Comparison of ENCODE assay signal across 41 mouse cellular contexts in the genomic region with DNA sequence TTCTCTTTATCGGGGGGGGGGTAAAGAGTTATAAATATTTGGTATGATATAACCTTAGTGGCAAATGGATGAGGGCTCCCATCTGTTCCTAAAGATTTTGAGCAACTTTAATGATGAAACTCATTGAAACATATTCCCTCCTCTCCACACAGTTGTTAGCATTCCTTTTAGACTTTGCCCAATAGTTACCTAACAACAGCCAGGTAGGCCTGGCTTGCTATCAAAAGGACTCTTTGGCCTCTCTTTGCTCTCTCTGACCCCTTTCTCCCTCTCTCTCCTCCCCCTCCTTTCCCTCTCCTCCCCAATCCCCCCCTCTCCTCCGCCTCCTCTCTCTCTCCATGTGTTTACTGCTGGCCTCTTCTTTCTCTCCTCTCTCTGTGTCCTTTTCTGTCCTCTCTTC. TPM values are rescaled to one million over a fixed set of nuclear protein-coding genes. Genes with fewer than 3 reads are reported as not detected.
"Had no signal": no experiment of that assay in that cellular context is flagged by ENCODE, and none has a peak within 500 bp of the region (broad histone marks: within the 10 kb centered on the region; RNA-seq: fewer than 3 reads in every experiment).

No protein-coding gene starts in this region.

- H3K4me2 ChIP-seq: forebrain, embryonic 15.5 days; heart, embryonic 12.5 days; hindbrain, embryonic 13.5 days; hindbrain, embryonic 15.5 days; kidney, embryonic 15.5 days had no signal

- H3K4me1 ChIP-seq: forebrain, embryonic 15.5 days; heart, embryonic 10.5 days; heart, embryonic 12.5 days; kidney, embryonic 15.5 days had no signal

- H3K27ac ChIP-seq: forebrain, embryonic 15.5 days; heart, embryonic 10.5 days; hindbrain, embryonic 13.5 days; hindbrain, embryonic 15.5 days; hindbrain, postnatal 0 days; kidney, embryonic 15.5 days; kidney, postnatal 0 days had no signal

- H3K36me3 ChIP-seq: forebrain, embryonic 15.5 days; heart, embryonic 10.5 days; heart, embryonic 12.5 days; hindbrain, embryonic 13.5 days; hindbrain, embryonic 15.5 days; kidney, embryonic 15.5 days had no signal

- DNase-seq: forebrain, postnatal 0 days; gastrocnemius, postnatal 14 days; gastrocnemius, postnatal 36 days; heart, adult 18-20 months; heart, postnatal 10 days; heart, postnatal 36 days; kidney, adult 11 months; kidney, adult 2 months; kidney, adult 9 months; kidney, postnatal 14 days; kidney, postnatal 36 days; layer of hippocampus, adult 9-11 months; layer of hippocampus, postnatal 36 days; left cerebral cortex, postnatal 4 days had no signal

- H3K4me3 ChIP-seq: forebrain, embryonic 15.5 days; heart, embryonic 10.5 days; heart, embryonic 12.5 days; hindbrain, embryonic 13.5 days; hindbrain, embryonic 15.5 days; kidney, embryonic 15.5 days had no signal

- H3K9ac ChIP-seq: forebrain, embryonic 15.5 days; forebrain, postnatal 0 days; heart, embryonic 12.5 days; hindbrain, embryonic 13.5 days; hindbrain, embryonic 15.5 days; kidney, embryonic 15.5 days had no signal

- ATAC-seq: forebrain, embryonic 15.5 days; forebrain, postnatal 0 days; hindbrain, postnatal 0 days; intestine, embryonic 16.5 days had no signal

- H3K9me3 ChIP-seq: forebrain, embryonic 15.5 days; heart, embryonic 10.5 days; heart, embryonic 12.5 days; hindbrain, embryonic 13.5 days; hindbrain, embryonic 15.5 days; kidney, embryonic 15.5 days had no signal

- H3K27me3 ChIP-seq: forebrain, embryonic 15.5 days; hindbrain, embryonic 13.5 days; hindbrain, embryonic 15.5 days; kidney, embryonic 15.5 days had no signal

RNA-seq across cellular contexts. Expression of gene Krt25, which starts 8.2 kb away (rescaled TPM):
- total RNA-seq: forebrain, postnatal 0 days; gastrocnemius, adult 8-10 months; gastrocnemius, postnatal 14 days; gastrocnemius, postnatal 36 days; heart, adult 18-20 months; heart, adult 8-10 months; heart, postnatal 10 days; heart, postnatal 36 days; hematopoietic stem cell, adult 5-6 weeks; layer of hippocampus, adult 18-20 months; layer of hippocampus, adult 8-10 months; layer of hippocampus, postnatal 14 days; layer of hippocampus, postnatal 36 days; left cerebral cortex, adult 18-20 months; left cerebral cortex, adult 8-10 months; left cerebral cortex, postnatal 10 days; left cerebral cortex, postnatal 25 days; left cerebral cortex, postnatal 4 days had no signal
- polyA plus RNA-seq: gonadal fat pad, adult 2 months; heart, embryonic 10.5 days; heart, embryonic 12.5 days; heart, embryonic 14.5 days; hindbrain, embryonic 11.5 days; kidney, embryonic 15.5 days; large intestine, adult 2 months; limb, embryonic 11.5 days had no signal

RNA-seq across cellular contexts. Expression of gene Krt26, which starts 23.2 kb away (rescaled TPM):
- total RNA-seq: gastrocnemius, adult 18-20 months; gastrocnemius, adult 8-10 months; gastrocnemius, postnatal 14 days; gastrocnemius, postnatal 36 days; heart, adult 18-20 months; heart, adult 8-10 months; heart, postnatal 10 days; heart, postnatal 36 days; hematopoietic stem cell, adult 5-6 weeks; layer of hippocampus, adult 18-20 months; layer of hippocampus, adult 8-10 months; layer of hippocampus, postnatal 36 days; left cerebral cortex, adult 18-20 months; left cerebral cortex, postnatal 25 days; left cerebral cortex, postnatal 4 days had no signal
- polyA plus RNA-seq: forebrain, embryonic 15.5 days; gonadal fat pad, adult 2 months; heart, embryonic 10.5 days; heart, embryonic 12.5 days; heart, embryonic 14.5 days; heart, embryonic 16.5 days; intestine, embryonic 16.5 days; kidney, adult 2 months; kidney, embryonic 15.5 days; kidney, postnatal 0 days; large intestine, adult 2 months; limb, embryonic 11.5 days had no signal

RNA-seq across cellular contexts. Expression of gene Krt24, which starts 29.5 kb away (rescaled TPM):
- total RNA-seq: forebrain, postnatal 0 days; gastrocnemius, adult 18-20 months; gastrocnemius, adult 8-10 months; gastrocnemius, postnatal 14 days; gastrocnemius, postnatal 36 days; heart, adult 18-20 months; heart, adult 8-10 months; heart, postnatal 10 days; heart, postnatal 36 days; hematopoietic stem cell, adult 5-6 weeks; hindbrain, postnatal 0 days; layer of hippocampus, adult 18-20 months; layer of hippocampus, adult 8-10 months; layer of hippocampus, postnatal 14 days; layer of hippocampus, postnatal 36 days; left cerebral cortex, adult 18-20 months; left cerebral cortex, adult 8-10 months; left cerebral cortex, postnatal 10 days; left cerebral cortex, postnatal 25 days; left cerebral cortex, postnatal 4 days had no signal
- polyA plus RNA-seq: forebrain, embryonic 15.5 days; gonadal fat pad, adult 2 months; heart, embryonic 10.5 days; heart, embryonic 12.5 days; heart, embryonic 14.5 days; heart, embryonic 16.5 days; hindbrain, embryonic 11.5 days; intestine, embryonic 14.5 days; intestine, embryonic 16.5 days; kidney, adult 2 months; kidney, embryonic 15.5 days; kidney, postnatal 0 days; large intestine, adult 2 months had no signal

RNA-seq across cellular contexts. Expression of gene Krt27, which starts 36.3 kb away (rescaled TPM):
- total RNA-seq: forebrain, postnatal 0 days; gastrocnemius, adult 18-20 months; gastrocnemius, adult 8-10 months; gastrocnemius, postnatal 14 days; gastrocnemius, postnatal 36 days; heart, adult 18-20 months; heart, adult 8-10 months; heart, postnatal 10 days; heart, postnatal 36 days; hematopoietic stem cell, adult 5-6 weeks; layer of hippocampus, adult 18-20 months; layer of hippocampus, adult 8-10 months; layer of hippocampus, postnatal 14 days; layer of hippocampus, postnatal 36 days; left cerebral cortex, adult 18-20 months; left cerebral cortex, adult 8-10 months; left cerebral cortex, postnatal 10 days; left cerebral cortex, postnatal 25 days; left cerebral cortex, postnatal 4 days had no signal
- polyA plus RNA-seq: forebrain, embryonic 15.5 days; gonadal fat pad, adult 2 months; heart, embryonic 10.5 days; heart, embryonic 12.5 days; heart, embryonic 14.5 days; heart, embryonic 16.5 days; hindbrain, embryonic 11.5 days; hindbrain, embryonic 13.5 days; intestine, embryonic 14.5 days; intestine, embryonic 16.5 days; kidney, adult 2 months; kidney, embryonic 15.5 days; kidney, postnatal 0 days; large intestine, adult 2 months; limb, embryonic 11.5 days had no signal
